Mouse (Mus musculus): ENCODE measurements around the gene 1700129C05Rik. TPM values are rescaled to one million over a fixed set of nuclear protein-coding genes. Genes with fewer than 3 reads are reported as not detected.

The 1700129C05Rik gene
- not detected for polyA plus RNA-seq (2017; shearing (Covaris generic))

GRCm38 (mm10) chr14:59142793-59143192 lies at the start of gene 1700129C05Rik:
1700129C05Rik (minus strand) TSS chr14:59142893.
- ATAC-seq, result no peak

GRCm38 (mm10) chr14:59186121-59186520 lies 43.4 kb upstream of the 1700129C05Rik start:
- ATAC-seq, result no peak

GRCm38 (mm10) chr14:59185514-59185913 lies 42.8 kb upstream of the 1700129C05Rik start:
- peak; percentile 25 for ATAC-seq

GRCm38 (mm10) chr14:59182732-59183131 lies 40.0 kb upstream of the 1700129C05Rik start:
- no peak for ATAC-seq

- no peak for ATAC-seq
Measured at GRCm38 (mm10) chr14:59178649-59179048, 36.0 kb upstream of the 1700129C05Rik start, which contains the start of gene Gm5142. Gm5142 (minus strand) TSS chr14:59178749.

GRCm38 (mm10) chr14:59157016-59157698 lies 14.5 kb upstream of the 1700129C05Rik start:
- ATAC-seq, result no peak

DNA sequence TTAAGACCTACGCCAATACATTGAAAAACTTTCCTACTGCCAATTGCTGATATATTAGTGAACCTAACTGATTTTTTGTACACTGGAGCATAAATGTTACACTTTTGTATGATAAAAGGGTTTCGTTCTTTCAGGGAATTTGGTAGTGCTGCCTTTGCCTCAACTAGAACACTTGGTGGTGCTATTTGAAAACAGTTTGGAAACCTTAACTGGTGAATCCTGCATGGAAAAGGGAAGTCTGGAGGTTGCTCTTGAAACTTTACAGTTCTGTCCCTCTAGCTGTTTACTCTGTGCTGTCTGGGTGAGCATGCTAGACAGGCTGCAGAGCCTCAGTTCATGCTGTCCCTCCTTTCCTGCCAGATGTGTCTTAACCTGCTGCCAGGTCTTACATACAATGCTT lies 12.9 kb upstream of the 1700129C05Rik start:
- no peak for ATAC-seq

- no peak for ATAC-seq
Measured at GRCm38 (mm10) chr14:59114281-59114680, 28.4 kb downstream of the 1700129C05Rik start.

- ATAC-seq, result no peak
Measured at GRCm38 (mm10) chr14:59104006-59104605, 38.6 kb downstream of the 1700129C05Rik start.

GRCm38 (mm10) chr14:59093601-59094000 lies 49.1 kb downstream of the 1700129C05Rik start:
- ATAC-seq, result no peak

GRCm38 (mm10) chr14:59084396-59084795 lies 58.3 kb downstream of the 1700129C05Rik start:
- ATAC-seq, result no peak

Other genes starting within 250 kb of the 1700129C05Rik start
- gene Gm5142, start 35.9 kb upstream of the 1700129C05Rik start, polyA plus RNA-seq (2017; shearing (Covaris generic)), result not detected
- 10 to 100 TPM; 17.5 to 25.0 (median 24.1) TPM for gene Rcbtb1, start 58.3 kb upstream of the 1700129C05Rik start, polyA plus RNA-seq (2017; shearing (Covaris generic))
- 10 to 100 TPM; 13.8 to 14.7 (median 13.9) TPM for gene Gm6904, start 117.3 kb upstream of the 1700129C05Rik start, polyA plus RNA-seq (2017; shearing (Covaris generic))
- gene Phf11a, start 154.6 kb upstream of the 1700129C05Rik start, polyA plus RNA-seq (2017; shearing (Covaris generic)), result 10 to 100 TPM; 35.6 to 62.2 (median 42.3) TPM
- 100 to 1,000 TPM; 162 to 274 (median 193) TPM for gene Phf11b, start 198.5 kb upstream of the 1700129C05Rik start, polyA plus RNA-seq (2017; shearing (Covaris generic))
- gene Phf11d, start 222.6 kb upstream of the 1700129C05Rik start, polyA plus RNA-seq (2017; shearing (Covaris generic)), result 10 to 100 TPM; 10.2 to 14.7 (median 13.5) TPM